Mouse (Mus musculus) megakaryocyte, embryonic 14.5 days (primary cell): ENCODE results near the gene Clec4f.

Source experiments
- FLI1 ChIP-seq: IDR thresholded peaks from 2 replicates; pipeline ENCODE4 v1.6.1; 2012; ENCODE audit warnings: low read length, inconsistent platforms, mixed read lengths
- GATA1 ChIP-seq: IDR thresholded peaks from 3 replicates; pipeline ENCODE4 v1.6.1; 2012; ENCODE audit warnings: mixed read lengths, low read length, inconsistent platforms, borderline replicate concordance

GRCm38 (mm10) chr6:83697932-83698331, 41.9 kb upstream of the Clec4f start:
- TF ChIP-seq FLI1: no peak
- no peak for TF ChIP-seq GATA1
